Mouse (Mus musculus) ovary, postnatal 36 days (tissue): ENCODE measurements around the gene Col12a1.

Experiments
- DNase-seq: peaks from one replicate; pipeline ENCODE4 v3.0.0; 2022; ENCODE audit warnings: low spot score, mixed read lengths

Gene Col12a1

DNA sequence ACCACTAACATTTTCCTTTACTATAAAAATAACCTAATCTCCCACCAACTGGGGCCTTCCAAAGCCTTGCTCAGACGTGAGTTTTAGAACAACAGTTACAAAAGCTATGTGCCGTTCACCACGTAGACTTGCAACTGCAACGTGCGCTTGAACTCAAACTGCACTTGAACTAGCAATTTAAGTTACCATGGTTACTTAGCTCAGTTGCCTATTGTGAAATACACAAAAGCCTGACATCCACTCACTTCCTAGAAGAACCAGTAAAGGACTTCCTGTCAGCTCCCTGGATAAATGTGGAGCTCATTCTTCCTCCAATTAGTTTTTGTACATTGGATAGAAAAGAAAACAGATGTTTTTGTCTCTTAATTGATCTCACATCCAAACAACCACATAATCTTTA, 112.9 kb downstream of the Col12a1 start:
- DNase-seq = no peak

- DNase-seq = no peak
Measured at GRCm38 (mm10) chr9:79604546-79604945, 114.1 kb downstream of the Col12a1 start.

GRCm38 (mm10) chr9:79603448-79603847, 115.2 kb downstream of the Col12a1 start:
- no peak for DNase-seq

DNA sequence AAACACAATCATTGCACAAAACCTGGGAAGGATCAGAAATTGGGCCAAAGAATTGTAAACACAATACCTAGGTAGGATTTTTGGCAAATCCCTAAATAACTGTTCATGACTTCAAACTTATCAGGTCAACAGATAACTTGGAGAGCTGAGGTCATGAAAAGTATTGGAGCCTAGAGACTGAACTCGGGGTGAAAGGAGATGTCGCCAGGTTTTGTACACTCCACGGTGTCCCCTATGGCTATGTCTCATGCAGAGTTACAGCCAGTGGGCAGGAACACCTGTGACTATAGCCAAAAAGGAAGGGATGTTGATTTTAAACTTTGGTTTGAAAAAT, 118.4 kb downstream of the Col12a1 start:
- no peak for DNase-seq

- no peak for DNase-seq
Measured at GRCm38 (mm10) chr9:79599395-79600236, 119.0 kb downstream of the Col12a1 start.

- no peak for DNase-seq
Measured at GRCm38 (mm10) chr9:79598578-79598977, 120.1 kb downstream of the Col12a1 start.

DNA sequence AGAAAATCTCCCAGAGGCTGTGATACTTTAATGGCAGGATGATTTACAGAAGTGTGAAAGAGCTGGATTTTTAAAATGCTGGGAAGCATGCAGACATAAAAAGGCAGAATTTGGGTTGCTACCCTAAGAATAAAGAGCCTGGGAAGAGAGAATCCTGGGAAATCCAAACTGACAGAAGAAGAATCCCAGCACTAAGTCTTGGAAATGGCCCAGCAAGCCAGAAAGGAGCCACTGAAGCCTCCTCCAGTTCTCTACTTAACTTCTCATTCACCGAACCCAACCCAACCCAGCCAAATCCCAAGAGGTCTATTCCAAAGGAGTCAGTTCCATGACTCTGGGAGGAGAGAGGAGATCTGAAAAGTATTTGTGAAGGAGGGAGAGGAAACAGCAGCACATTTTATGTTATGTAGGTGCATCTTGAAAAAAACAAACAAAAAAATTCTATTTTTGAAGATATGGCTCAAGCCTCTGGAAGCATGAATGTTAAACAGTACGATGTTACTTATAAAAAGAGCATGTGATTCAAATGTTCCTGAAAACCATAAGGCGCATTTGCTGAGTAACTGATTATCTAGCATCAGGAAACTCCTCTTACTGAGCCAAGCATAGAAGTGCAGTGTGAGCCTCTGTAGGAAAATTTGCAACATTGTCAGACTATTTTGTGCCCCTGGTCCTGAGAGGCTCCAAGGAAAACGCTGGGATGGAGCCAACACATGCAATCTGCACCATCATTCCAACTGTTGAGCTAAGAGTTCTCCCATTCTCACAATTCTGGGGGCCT, 132.0 kb downstream of the Col12a1 start:
- DNase-seq = no peak

GRCm38 (mm10) chr9:79566838-79567237, 151.8 kb downstream of the Col12a1 start:
- no peak for DNase-seq

DNA sequence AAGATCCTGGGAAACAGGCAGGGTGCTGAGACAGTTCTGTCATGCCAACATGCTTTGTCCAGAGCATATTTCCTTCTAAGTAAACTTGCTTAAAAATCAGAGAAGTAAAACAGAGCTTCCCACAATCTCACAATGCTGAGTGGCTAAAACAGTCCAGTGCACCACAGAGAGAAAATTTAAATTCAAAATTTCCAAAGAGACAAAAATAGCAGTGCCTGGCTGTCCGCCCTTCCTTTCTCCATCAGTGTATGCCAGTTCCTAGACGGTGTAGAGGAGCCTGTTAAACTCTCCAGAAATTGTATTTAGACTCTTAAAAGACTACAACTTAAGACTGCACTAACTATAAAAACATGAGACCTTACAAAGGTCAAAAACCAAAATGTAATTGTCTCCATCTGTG, 165.3 kb downstream of the Col12a1 start:
- no peak for DNase-seq
